Mouse (Mus musculus) limb, embryonic 14.5 days (tissue): ENCODE measurements around the gene Bax. TPM values are rescaled to one million over a fixed set of nuclear protein-coding genes. Genes with fewer than 3 reads are reported as not detected.

Source experiments
- ATAC-seq: fragments of 200-750 bp; cut with Nextera tagmentation; 2 replicates; pipeline ENCODE4 v1.8.0; 2017; ENCODE audit warnings: low read depth, moderate number of reproducible peaks, moderate TSS enrichment; ENCODE audit not compliant: low FRiP score
- DNase-seq: peaks from one replicate; pipeline ENCODE4 v3.0.0-alpha.2; 2015; ENCODE audit warnings: low spot score
- H3K27ac ChIP-seq: fragments of 300-500 bp; sonication (generic); replicated peaks from 2 replicates; pipeline ENCODE4 v1.5.1; 2014; ENCODE audit warnings: low read depth, mild to moderate bottlenecking, low read length, moderate library complexity, mixed read lengths
- H3K27me3 ChIP-seq: fragments of 300-500 bp; sonication (generic); 2 replicates; pipeline ENCODE4 v1.6.1; 2014; ENCODE audit warnings: low read length, mixed read lengths; ENCODE audit not compliant: control insufficient read depth, insufficient read depth
- H3K36me3 ChIP-seq: fragments of 300-500 bp; sonication (generic); 2 replicates; pipeline ENCODE4 v1.6.1; 2014; ENCODE audit warnings: mild to moderate bottlenecking, low read length, moderate library complexity, mixed read lengths; ENCODE audit not compliant: control insufficient read depth, insufficient read depth
- H3K4me1 ChIP-seq: fragments of 300-500 bp; sonication (generic); 2 replicates; pipeline ENCODE4 v1.6.1; 2014; ENCODE audit warnings: antibody characterized with exemption, low read length, mixed read lengths; ENCODE audit not compliant: control insufficient read depth, insufficient read depth
- H3K4me2 ChIP-seq: fragments of 300-500 bp; sonication (generic); replicated peaks from 2 replicates; pipeline ENCODE4 v1.6.1; 2014; ENCODE audit warnings: low read depth, mild to moderate bottlenecking, low read length, moderate library complexity; ENCODE audit not compliant: severe bottlenecking
- H3K4me3 ChIP-seq: fragments of 300-500 bp; sonication (generic); replicated peaks from 2 replicates; pipeline ENCODE4 v1.5.1; 2014; ENCODE audit warnings: low read length
- H3K9ac ChIP-seq: fragments of 300-500 bp; sonication (generic); 2 replicates; pipeline ENCODE4 v1.6.1; 2014; ENCODE audit warnings: mild to moderate bottlenecking, low read depth, low read length, moderate library complexity; ENCODE audit not compliant: severe bottlenecking
- H3K9me3 ChIP-seq: fragments of 300-500 bp; sonication (generic); 2 replicates; pipeline ENCODE4 v1.6.1; 2016; ENCODE audit warnings: low read length; ENCODE audit not compliant: control insufficient read depth
- POLR2A ChIP-seq: fragments of 200-500 bp; IDR thresholded peaks from 2 replicates; pipeline ENCODE4 v1.8.0; 2012; ENCODE audit warnings: inconsistent platforms, mild to moderate bottlenecking, moderate library complexity, borderline replicate concordance; ENCODE audit not compliant: insufficient read depth, insufficient read length; ENCODE audit errors: extremely low read depth
- WGBS: fragments of 180-500 bp; shearing (Covaris S2); extraction: QIAGEN DNeasy Blood & Tissue Kit; methylation state at CpG from one replicate; pipeline ENCODE4 v1.1.7; 2014; 5-methylcytosine and 5-hydroxymethylcytosine counted together
- polyA plus RNA-seq, 2 experiments: library from polyadenylated mRNA; depleted of rRNA in 1 of 2; stranded (reverse) in 1 of 2; unstranded in 1 of 2; fragments of >200 nt; fragmentation: Nextera tagmentation in 1 of 2; extraction: Ambion mirVana in 1 of 2; gene quantifications; 2 replicates each; pipeline versions ENCODE4 v1.2.1 to v1.2.3; 2012 to 2014

The Bax gene
- polyA plus RNA-seq, 2 experiments, result 127 to 133 TPM

DNA sequence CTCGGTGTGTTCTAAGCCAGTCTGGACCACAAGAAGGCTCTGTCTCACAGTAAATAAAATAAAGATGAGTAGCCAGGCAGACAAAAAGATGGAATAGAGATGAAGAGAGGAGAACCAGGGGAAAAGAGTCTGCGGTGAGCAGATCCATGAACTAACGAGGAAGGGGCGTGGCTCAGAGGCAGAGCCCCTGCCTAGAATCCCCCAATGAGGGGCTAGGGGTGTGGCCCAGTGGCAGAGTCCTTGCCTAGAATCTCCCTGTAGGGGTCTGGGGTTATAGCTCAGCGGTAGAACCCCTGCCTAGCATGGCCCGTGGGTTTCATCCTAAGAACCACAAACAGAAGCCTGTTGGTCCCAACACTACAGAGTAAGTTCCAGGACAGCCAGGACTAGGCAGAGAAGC is 29.7 kb downstream of the Bax start:
- Histone ChIP-seq H3K27me3 (no peaks in the 10 kb centered on the region), H3K9ac (no peak overlapping the region), H3K4me3 (no peak overlapping the region), H3K4me2 (peak overlapping the region; percentile 23), H3K36me3 (peaks cover 26% of the 10 kb centered on the region), H3K9me3 (no peaks in the 10 kb centered on the region), H3K4me1 (peaks cover 37% of the 10 kb centered on the region), H3K27ac (no peak overlapping the region)
- WGBS, result 22% methylated on average over 6 of the region's 6 CpGs
- TF ChIP-seq POLR2A, result no peak
- DNase-seq (no peak), ATAC-seq (no peak)

DNA sequence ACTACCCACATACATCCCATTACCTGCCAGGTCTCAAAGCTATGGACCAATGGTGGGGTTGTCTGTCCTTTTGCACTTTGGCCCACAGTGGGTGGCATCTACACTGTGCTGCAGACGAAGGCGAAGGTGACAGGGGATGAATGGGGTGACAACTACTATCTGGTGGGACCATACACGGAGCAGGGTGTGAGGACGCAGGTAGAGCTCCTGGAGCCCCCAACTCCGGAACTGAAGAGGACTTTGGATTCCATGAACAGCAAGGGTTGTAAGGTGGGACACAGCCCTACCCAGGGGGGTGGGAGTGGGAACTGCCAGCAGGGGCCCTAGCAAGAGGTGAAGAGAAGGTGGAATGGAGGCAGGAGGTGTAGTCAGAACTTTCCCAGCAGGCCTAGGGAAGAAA is 30.3 kb downstream of the Bax start:
- DNase-seq (no peak), ATAC-seq (no peak)
- H3K27me3 ChIP-seq, result no peaks in the 10 kb centered on the region
- H3K27ac ChIP-seq, result no peak overlapping the region
- no peak for TF ChIP-seq POLR2A
- WGBS, result 89% methylated on average over 5 of the region's 5 CpGs
- peaks cover 28% of the 10 kb centered on the region for H3K36me3 ChIP-seq
- 0 out of 2 replicates have a peak overlapping the region, but pooled peaks have one; percentile 80 for H3K4me2 ChIP-seq
- H3K4me1 ChIP-seq, result peaks cover 37% of the 10 kb centered on the region
- no peak overlapping the region for H3K9ac ChIP-seq
- H3K4me3 ChIP-seq, result no peak overlapping the region
- H3K9me3 ChIP-seq, result no peaks in the 10 kb centered on the region

DNA sequence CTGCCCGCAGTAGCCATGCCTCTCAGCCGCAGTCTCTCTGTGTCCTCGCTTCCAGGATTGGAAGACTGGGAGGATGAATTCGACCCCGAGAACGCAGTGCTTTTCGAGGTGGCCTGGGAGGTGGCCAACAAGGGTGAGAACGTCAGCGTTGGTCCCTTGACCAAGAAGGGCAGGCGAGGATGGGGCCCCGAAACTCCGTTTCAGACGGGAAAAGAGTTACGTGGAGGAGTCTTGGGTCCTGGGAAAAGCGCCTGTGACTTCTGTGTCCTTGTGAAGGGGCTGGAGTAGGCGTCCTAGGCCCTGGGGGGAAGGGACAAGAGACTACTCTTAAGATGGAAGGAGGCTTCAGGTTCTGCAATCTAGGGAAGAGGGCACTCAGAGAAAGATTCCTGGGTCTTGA is 31.7 kb downstream of the Bax start:
- H3K4me2 ChIP-seq, result peak overlapping the region; percentile 80
- peaks cover 37% of the 10 kb centered on the region for H3K4me1 ChIP-seq
- H3K27me3 ChIP-seq, result no peaks in the 10 kb centered on the region
- under 1% methylated on average over 16 of the region's 16 CpGs for WGBS
- ATAC-seq, result no peak; the same call in 1 of the 2 replicates
- H3K36me3 ChIP-seq, result peaks cover 27% of the 10 kb centered on the region
- H3K9me3 ChIP-seq, result no peaks in the 10 kb centered on the region
- peak overlapping the region; percentile 72 for H3K27ac ChIP-seq
- no peak for DNase-seq
- H3K9ac ChIP-seq, result peak overlapping the region; percentile 77
- peak overlapping the region; percentile 77 for H3K4me3 ChIP-seq
- no peak for TF ChIP-seq POLR2A

DNA sequence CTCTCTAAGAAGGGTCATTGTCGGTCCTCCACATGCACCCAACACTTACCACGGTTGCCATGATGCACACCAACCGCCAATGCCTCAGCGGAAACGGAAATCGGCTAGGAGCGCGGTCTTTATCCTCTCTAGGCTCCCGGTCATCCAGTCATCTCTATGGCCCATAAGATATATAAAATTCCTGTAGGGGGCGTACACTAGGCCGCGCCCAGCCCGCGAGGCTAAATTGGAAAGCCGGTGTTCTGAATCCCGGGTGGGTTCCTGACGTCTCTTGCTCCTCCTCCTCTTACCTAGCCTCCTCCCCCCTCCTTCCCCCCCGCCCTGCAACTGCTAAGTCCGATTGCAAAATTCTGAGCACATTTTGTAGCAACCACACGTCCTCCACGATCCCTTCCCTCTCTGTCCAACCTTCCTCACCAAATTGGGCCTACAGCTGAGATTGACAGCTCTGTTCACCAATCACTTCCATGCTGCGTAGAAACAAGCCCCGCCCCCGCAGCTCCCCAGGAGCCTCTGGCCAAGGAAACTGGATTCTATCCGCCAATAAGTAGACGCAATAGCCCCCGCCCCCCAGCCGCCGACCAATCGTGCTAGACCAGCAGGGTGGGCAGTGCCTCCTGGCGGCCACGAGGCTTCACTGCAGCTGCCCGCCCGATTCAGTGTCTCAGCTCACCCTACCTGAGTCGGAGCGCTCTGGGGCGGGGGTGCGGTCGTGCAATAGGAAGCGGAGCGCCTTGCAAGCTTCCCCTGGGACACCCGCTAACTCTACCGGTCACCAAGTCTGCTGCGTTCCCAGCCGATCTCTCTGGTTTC is 32.3 kb downstream of the Bax start, which contains the start of gene Gys1:
Gene Gys1 (plus strand): TSS at position 642 of the 813 bp plus-strand sequence.
- Histone ChIP-seq H3K4me1 (peaks cover 37% of the 10 kb centered on the region), H3K36me3 (peaks cover 27% of the 10 kb centered on the region), H3K4me2 (peak within 1 kb of the TSS; percentile 98), H3K4me3 (peak within 1 kb of the TSS; percentile 77), H3K27me3 (no peaks in the 10 kb centered on the region), H3K27ac (peak within 1 kb of the TSS; percentile 74), H3K9ac (peak within 1 kb of the TSS; percentile 80), H3K9me3 (no peaks in the 10 kb centered on the region)
- peak; percentile 97 for ATAC-seq
- 1% methylated on average over 45 of the region's 45 CpGs for WGBS
- peak; percentile 84; the same call in 1 of the 2 replicates for TF ChIP-seq POLR2A
- peak; percentile 100 for DNase-seq

DNA sequence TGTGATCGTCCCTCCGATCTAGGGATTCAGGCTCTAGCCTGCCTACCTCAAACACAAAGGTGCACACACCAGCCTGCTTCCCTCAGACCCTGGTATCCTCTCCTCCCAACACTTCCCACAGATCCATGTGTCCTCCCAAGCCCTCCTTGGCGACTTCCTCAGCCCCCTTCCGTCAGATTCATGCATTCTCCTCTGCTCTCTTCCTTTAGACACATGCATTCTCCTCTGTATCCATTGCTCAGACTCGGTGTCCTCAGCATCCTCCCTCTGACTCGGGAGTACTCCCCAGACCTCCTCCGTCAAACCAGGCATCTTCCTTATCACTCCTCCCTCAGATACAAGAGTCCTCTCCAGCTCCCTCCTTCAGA is 32.9 kb downstream of the Bax start:
- TF ChIP-seq POLR2A, result no peak
- 1% methylated on average over 7 of the region's 7 CpGs for WGBS
- peak overlapping the region; percentile 98 for H3K4me2 ChIP-seq
- H3K9ac ChIP-seq, result peak overlapping the region; percentile 80
- H3K27me3 ChIP-seq, result no peaks in the 10 kb centered on the region
- ATAC-seq, result no peak
- DNase-seq, result no peak
- peak overlapping the region; percentile 74 for H3K27ac ChIP-seq
- H3K36me3 ChIP-seq, result peaks cover 33% of the 10 kb centered on the region
- H3K9me3 ChIP-seq, result no peaks in the 10 kb centered on the region
- H3K4me1 ChIP-seq, result peaks cover 37% of the 10 kb centered on the region
- peak overlapping the region; percentile 77 for H3K4me3 ChIP-seq
